Mouse (Mus musculus) kidney, adult 2 months (tissue): ENCODE data around the gene Hip1.

Source experiments
- CTCF ChIP-seq: fragments of 200-500 bp; conservative IDR thresholded peaks from 2 replicates; pipeline ENCODE4 v1.5.1; 2011; ENCODE audit warnings: low read depth, mild to moderate bottlenecking, control low read depth, low read length, moderate library complexity, mixed read lengths; ENCODE audit not compliant: insufficient read depth, insufficient read length
- POLR2A ChIP-seq: fragments of 200-500 bp; IDR thresholded peaks from one replicate; pipeline ENCODE4 v1.6.1; 2011; ENCODE audit warnings: low read depth, low read length, control low read depth

- TF ChIP-seq CTCF (no peak), POLR2A (no peak)
These were observed 185.1 kb downstream of the Hip1 start for GRCm38 (mm10) chr5:135359772-135360171.
